Mouse (Mus musculus): ENCODE data around the gene Cass4. TPM values are rescaled to one million over a fixed set of nuclear protein-coding genes. Genes with fewer than 3 reads are reported as not detected.

Gene Cass4
- total and polyA plus RNA-seq, 3 experiments = 0.35 to 5.5 TPM; not detected in 1

DNA sequence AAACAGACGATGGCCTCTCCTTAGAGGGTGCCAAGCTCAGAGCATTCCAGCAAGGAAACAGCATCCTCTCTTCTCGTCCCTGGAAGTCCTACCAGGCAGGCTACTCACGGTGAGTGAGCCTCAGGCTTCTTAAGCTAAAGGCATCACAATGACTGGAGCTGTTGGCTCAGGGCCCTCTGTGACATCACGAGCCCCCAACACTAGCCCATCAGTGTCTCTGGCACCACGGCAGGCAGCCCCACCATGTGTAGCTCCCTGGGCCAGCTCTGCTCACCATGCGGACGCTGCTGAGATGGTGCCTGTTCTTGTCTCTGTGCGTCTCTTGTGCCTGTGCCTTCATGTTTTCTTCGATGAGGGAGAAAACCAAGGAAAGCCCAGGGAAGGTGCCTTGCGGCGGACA is 78.7 kb downstream of the Cass4 start, which contains the start of gene Fam209:
TSS of gene Fam209 (plus strand) at position 203 of the 400 bp plus-strand sequence.
- no peak for DNase-seq (ENCODE audit: low read depth, low spot score)
- Histone ChIP-seq H3K4me1 (ENCODE audit: control insufficient read depth in 1 of 2, insufficient read depth in 2 of 2, low read length in 2 of 2) (no peaks in the 10 kb centered on the region), H3K9me3 (replicated peaks; ENCODE audit: insufficient read depth, low read length) (no peaks in the 10 kb centered on the region), H3K9ac (ENCODE audit: control insufficient read depth, low read depth, low read length, poor library complexity, severe bottlenecking) (no peak within 1 kb of the TSS), H3K4me3 (ENCODE audit: control insufficient read depth in 1 of 2, insufficient read depth in 1 of 2, low read depth in 2 of 2, low read length in 2 of 2) (no peak within 1 kb of the TSS), H3K36me3 (ENCODE audit: control insufficient read depth in 1 of 2, insufficient read depth in 2 of 2, low read length in 2 of 2) (peaks cover 0 to 4% of the 10 kb centered on the region in 2 experiments; a peak in 3 of 4 replicates), H3K79me2 (ENCODE audit: control insufficient read depth, insufficient read depth, low read length, poor library complexity) (no peaks in the 10 kb centered on the region), H3K27me3 (ENCODE audit: control insufficient read depth in 1 of 2, insufficient read depth in 2 of 2, low read length in 2 of 2) (no peaks in the 10 kb centered on the region), H3K27ac (ENCODE audit: control insufficient read depth, low read depth, low read length) (no peak within 1 kb of the TSS)
- TF ChIP-seq JUND (IDR thresholded peaks at IDR 0.05; ENCODE audit: low read depth, low read length) (no peak), NELFE (IDR thresholded peaks at IDR 0.05; ENCODE audit: low read depth, low read length) (no peak), MAFK (IDR thresholded peaks at IDR 0.05; ENCODE audit: borderline replicate concordance, low read depth, low read length) (no peak), ZNF384 (IDR thresholded peaks at IDR 0.05; ENCODE audit: low read depth, low read length) (no peak), HCFC1 (IDR thresholded peaks at IDR 0.05; ENCODE audit: low read depth, low read length) (no peak), SMC3 (IDR thresholded peaks at IDR 0.05; ENCODE audit: low read depth, low read length) (no peak), POLR2AphosphoS5 (IDR thresholded peaks at IDR 0.05; ENCODE audit: borderline replicate concordance, low read depth, low read length) (no peak), USF1 (IDR thresholded peaks at IDR 0.05; ENCODE audit: low read depth, low read length) (no peak), POLR2AphosphoS2 (IDR thresholded peaks at IDR 0.05; ENCODE audit: low read length) (no peak), GABPA (IDR thresholded peaks at IDR 0.05; ENCODE audit: low read depth, low read length) (no peak), RCOR1 (IDR thresholded peaks at IDR 0.05; ENCODE audit: low read depth, low read length) (no peak), MAX (IDR thresholded peaks at IDR 0.05; ENCODE audit: low read length) (no peak), MYB (IDR thresholded peaks at IDR 0.05; ENCODE audit: low read depth, low read length) (no peak), TCF12 (IDR thresholded peaks at IDR 0.05; ENCODE audit: low read depth, low read length) (no peak), CHD2 (IDR thresholded peaks at IDR 0.05; ENCODE audit: low read length) (no peak), CTCF (IDR thresholded peaks at IDR 0.05 in 2 of 3, conservative IDR thresholded peaks at IDR 0.05 in 1 of 3; ENCODE audit: control insufficient read depth in 1 of 3, insufficient read depth in 1 of 3, low read depth in 2 of 3, low read length in 3 of 3, poor library complexity in 1 of 3, severe bottlenecking in 1 of 3) (no peak), E2F4 (IDR thresholded peaks at IDR 0.05; ENCODE audit: borderline replicate concordance, low read depth, low read length) (no peak), ZC3H11A (IDR thresholded peaks at IDR 0.05; ENCODE audit: low read depth, low read length) (no peak), ZKSCAN1 (IDR thresholded peaks at IDR 0.05; ENCODE audit: low read depth, low read length) (no peak)

DNA sequence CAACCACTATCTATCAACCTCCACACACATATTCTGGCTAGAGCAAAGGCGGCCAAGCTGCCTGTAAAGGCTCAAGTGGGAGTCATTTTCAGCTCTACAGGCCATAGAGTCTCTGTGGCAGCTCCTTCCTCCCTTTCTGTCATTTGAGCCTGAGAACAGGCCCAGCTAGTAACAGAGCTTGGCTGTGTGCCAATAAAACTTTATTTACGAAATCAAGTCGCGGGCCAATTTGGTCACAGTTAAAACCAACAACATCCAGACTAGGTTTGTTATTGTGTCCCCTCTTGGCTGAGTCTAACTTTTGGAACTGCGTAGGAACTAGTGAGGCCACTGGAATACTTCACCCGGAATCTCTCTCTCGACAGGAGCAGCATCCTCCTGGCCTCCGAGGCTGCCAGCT is 80.0 kb downstream of the Cass4 start:
- H3K9ac ChIP-seq (ENCODE audit: control insufficient read depth, low read depth, low read length, poor library complexity, severe bottlenecking) = no peak overlapping the region
- H3K9me3 ChIP-seq (replicated peaks; ENCODE audit: insufficient read depth, low read length) = no peaks in the 10 kb centered on the region
- H3K36me3 ChIP-seq (ENCODE audit: control insufficient read depth in 1 of 2, insufficient read depth in 2 of 2, low read length in 2 of 2) = peaks cover 0 to 4% of the 10 kb centered on the region in 2 experiments; a peak in 3 of 4 replicates
- no peak overlapping the region for H3K27ac ChIP-seq (ENCODE audit: control insufficient read depth, low read depth, low read length)
- no peaks in the 10 kb centered on the region for H3K27me3 ChIP-seq (ENCODE audit: control insufficient read depth in 1 of 2, insufficient read depth in 2 of 2, low read length in 2 of 2)
- DNase-seq (ENCODE audit: low read depth, low spot score) = peak; percentile 19
- H3K4me1 ChIP-seq (ENCODE audit: control insufficient read depth in 1 of 2, insufficient read depth in 2 of 2, low read length in 2 of 2) = no peaks in the 10 kb centered on the region
- no peaks in the 10 kb centered on the region for H3K79me2 ChIP-seq (ENCODE audit: control insufficient read depth, insufficient read depth, low read length, poor library complexity)
- H3K4me3 ChIP-seq (ENCODE audit: control insufficient read depth in 1 of 2, insufficient read depth in 1 of 2, low read depth in 2 of 2, low read length in 2 of 2) = no peak overlapping the region
- TF ChIP-seq UBTF (IDR thresholded peaks at IDR 0.05; ENCODE audit: borderline replicate concordance, insufficient read depth, low read depth, low read length) = no peak
- peak; percentile 16; the same call in 1 of the 2 replicates for TF ChIP-seq POLR2AphosphoS2 (IDR thresholded peaks at IDR 0.05; ENCODE audit: low read length)

Data from MEL (cell line).